Mouse (Mus musculus): ENCODE measurements around the gene Mecr.

DNA sequence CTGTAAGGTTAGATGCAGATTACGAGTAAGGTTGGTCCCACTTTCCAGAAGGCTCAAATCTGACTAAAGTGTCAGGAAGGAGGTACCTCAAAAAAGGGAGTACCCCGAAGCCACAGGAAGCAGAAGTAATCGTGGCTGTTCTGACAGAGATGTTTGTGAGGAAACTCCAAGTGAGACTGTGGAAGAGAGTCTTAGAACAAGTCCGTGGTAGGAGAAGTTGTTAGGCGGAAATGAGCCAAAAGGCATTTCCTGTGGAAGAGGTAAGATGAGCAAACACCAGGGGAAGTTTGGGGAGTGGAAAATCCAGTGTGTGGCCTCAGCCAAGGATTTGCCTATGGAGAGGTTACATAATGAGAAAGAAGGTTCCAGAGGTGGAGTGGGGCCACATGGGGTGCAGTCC lies 11.7 kb downstream of the Mecr start:
- no peak for TF ChIP-seq CTCF (IDR thresholded peaks at IDR 0.05; ENCODE audit: control insufficient read depth, insufficient read depth, low read length)
- no peak for TF ChIP-seq POLR2A (IDR thresholded peaks at IDR 0.05; ENCODE audit: borderline replicate concordance, control insufficient read depth, low read depth, low read length)
